ENCODE assay signal across 10 mouse cellular contexts in the genomic region with DNA sequence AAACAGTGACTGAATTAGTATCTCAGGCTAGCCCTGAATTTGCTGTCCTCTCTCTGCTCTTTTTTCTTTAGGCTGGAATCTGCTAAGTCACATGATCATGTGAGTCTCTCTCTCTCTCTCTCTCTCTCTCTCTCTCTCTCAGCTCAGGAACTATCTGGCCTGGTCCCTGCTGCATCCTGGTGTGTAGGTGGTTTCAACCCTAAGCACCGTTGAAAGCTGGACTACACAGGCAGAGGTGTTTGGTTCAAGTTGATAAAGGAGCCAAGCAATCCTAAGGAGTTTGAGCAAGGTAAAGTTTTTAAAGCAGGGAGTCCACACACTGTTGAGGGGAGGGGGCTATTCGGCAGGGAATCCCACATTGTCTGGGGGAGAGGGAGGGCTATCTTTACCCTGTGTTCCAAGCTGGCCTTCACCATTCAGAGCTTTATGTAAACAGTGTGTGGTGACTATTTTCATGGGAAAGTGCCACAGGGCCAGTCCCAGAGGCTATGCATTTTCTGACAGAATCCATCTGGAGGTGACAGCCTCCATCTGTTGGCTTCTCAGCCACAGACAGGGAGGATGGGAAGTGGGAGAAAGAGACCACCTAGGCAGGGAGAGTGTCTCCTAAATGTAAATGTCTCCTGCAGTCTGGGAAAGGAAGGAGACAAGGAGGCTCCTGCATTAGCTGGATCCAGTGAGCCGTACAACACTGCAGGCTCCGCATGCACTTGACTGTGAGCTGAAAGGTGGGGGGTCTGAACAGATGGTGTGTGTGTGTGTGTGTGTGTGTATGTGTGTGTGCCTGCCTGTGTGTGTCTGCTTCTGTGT. TPM values are rescaled to one million over a fixed set of nuclear protein-coding genes. Genes with fewer than 3 reads are reported as not detected.
DNase-seq lines count a peak whose midpoint lies in the region; ATAC-seq lines count a peak whose summit lies in the region.
"Had no signal": no experiment of that assay in that cellular context is flagged by ENCODE, and none has a peak within 500 bp of the region (broad histone marks: within the 10 kb centered on the region; RNA-seq: fewer than 3 reads in every experiment).

No protein-coding gene starts in this region.

- H3K4me1 ChIP-seq in forebrain, embryonic 10.5 days, result peaks cover 35% of the 10 kb centered on the region
- peaks cover 3% of the 10 kb centered on the region; the same call in 1 of the 2 replicates for H3K4me1 ChIP-seq in intestine, embryonic 16.5 days (ENCODE audit: control insufficient read depth, insufficient read depth, low read length)
- peaks cover 28% of the 10 kb centered on the region for H3K4me1 ChIP-seq in neural tube, embryonic 13.5 days (replicated peaks)

- peaks cover 9% of the 10 kb centered on the region for H3K36me3 ChIP-seq in forebrain, embryonic 10.5 days (replicated peaks)
- no peaks in the 10 kb centered on the region for H3K36me3 ChIP-seq in intestine, embryonic 16.5 days (ENCODE audit: control insufficient read depth, insufficient read depth, low read length)
- no peaks in the 10 kb centered on the region for H3K36me3 ChIP-seq in neural tube, embryonic 13.5 days

- ATAC-seq in intestine, embryonic 16.5 days, result peak; percentile 84
- peak; percentile 44; the same call in 1 of the 2 replicates for ATAC-seq in neural tube, embryonic 13.5 days (ENCODE audit: low read depth)
- no peak for ATAC-seq in inflammation-experienced regulatory T-cells, adult 6 months

- no peak overlapping the region for H3K4me2 ChIP-seq in intestine, embryonic 16.5 days (ENCODE audit: low read depth, low read length)
- H3K4me2 ChIP-seq in neural tube, embryonic 13.5 days, result no peak overlapping the region
- H3K4me2 ChIP-seq: limb, embryonic 12.5 days had no signal

- H3K9ac ChIP-seq in intestine, embryonic 16.5 days (ENCODE audit: low read depth, low read length), result no peak overlapping the region
- 0 out of 2 replicates have a peak overlapping the region, but pooled peaks have one; percentile 13 for H3K9ac ChIP-seq in neural tube, embryonic 13.5 days
- H3K9ac ChIP-seq: limb, embryonic 12.5 days had no signal

- H3K27ac ChIP-seq in forebrain, embryonic 10.5 days, result peak overlapping the region; percentile 71
- peak overlapping the region; percentile 50 for H3K27ac ChIP-seq in intestine, embryonic 16.5 days (ENCODE audit: low read length)
- peak overlapping the region; percentile 46 for H3K27ac ChIP-seq in neural tube, embryonic 13.5 days (replicated peaks)
- H3K27ac ChIP-seq: limb, embryonic 12.5 days had no signal

- no peaks in the 10 kb centered on the region for H3K9me3 ChIP-seq in forebrain, embryonic 10.5 days
- no peaks in the 10 kb centered on the region for H3K9me3 ChIP-seq in intestine, embryonic 16.5 days (ENCODE audit: control insufficient read depth, low read length)
- no peaks in the 10 kb centered on the region for H3K9me3 ChIP-seq in neural tube, embryonic 13.5 days
- H3K9me3 ChIP-seq: limb, embryonic 12.5 days had no signal

- H3K4me3 ChIP-seq in forebrain, embryonic 10.5 days, result no peak overlapping the region
- H3K4me3 ChIP-seq in intestine, embryonic 16.5 days (ENCODE audit: low read length), result no peak overlapping the region
- no peak overlapping the region for H3K4me3 ChIP-seq in neural tube, embryonic 13.5 days
- H3K4me3 ChIP-seq: limb, embryonic 12.5 days had no signal

- DNase-seq in kidney, postnatal 10 days, result peak; percentile 59
- DNase-seq in kidney, adult 9 months, result no peak
- no peak for DNase-seq in forebrain, embryonic 10.5 days (ENCODE audit: extremely low spot score, low spot score)
- DNase-seq in T-cell, adult 2 months (ENCODE audit: low spot score), result no peak
- DNase-seq in adrenal gland, postnatal 10 days, result no peak
- DNase-seq: spleen, adult 18-20 months had no signal

- no peaks in the 10 kb centered on the region for H3K27me3 ChIP-seq in forebrain, embryonic 10.5 days (ENCODE audit: poor library complexity, severe bottlenecking)
- no peaks in the 10 kb centered on the region for H3K27me3 ChIP-seq in intestine, embryonic 16.5 days (replicated peaks; ENCODE audit: control insufficient read depth, insufficient read depth, low read length)
- no peaks in the 10 kb centered on the region for H3K27me3 ChIP-seq in neural tube, embryonic 13.5 days
- H3K27me3 ChIP-seq: limb, embryonic 12.5 days had no signal

- WGBS in forebrain, embryonic 10.5 days, result 76% methylated on average over 4 of the region's 4 CpGs
- WGBS in intestine, embryonic 16.5 days, result 35% methylated on average over 4 of the region's 4 CpGs
- WGBS in neural tube, embryonic 13.5 days, result 43% methylated on average over 4 of the region's 4 CpGs

RNA-seq across cellular contexts. Expression of a gene that starts 31.7 kb away (rescaled TPM):
- 0.16 and 0.33 TPM in 2 replicates for polyA plus RNA-seq in forebrain, embryonic 10.5 days (2016; fragmentation: Nextera tagmentation; extraction: Ambion mirVana)
- 0.10 and 0.24 TPM in 2 replicates for polyA plus RNA-seq in intestine, embryonic 16.5 days (2015; fragmentation: Nextera tagmentation; extraction: Ambion mirVana)
- not detected in 2 replicates for polyA plus RNA-seq in neural tube, embryonic 13.5 days (2015; fragmentation: Nextera tagmentation; extraction: Ambion mirVana)
- polyA plus RNA-seq in inflammation-experienced regulatory T-cells, adult 6 months (2017; shearing (Covaris generic)), result not detected
- not detected for total RNA-seq in adrenal gland, postnatal 10 days (2021)

RNA-seq across cellular contexts. Expression of a gene that starts 59.1 kb away (rescaled TPM):
- 1.4 and 1.6 TPM in 2 replicates for polyA plus RNA-seq in forebrain, embryonic 10.5 days (2016; fragmentation: Nextera tagmentation; extraction: Ambion mirVana)
- polyA plus RNA-seq in intestine, embryonic 16.5 days (2015; fragmentation: Nextera tagmentation; extraction: Ambion mirVana), result 0.89 TPM in 2 replicates
- polyA plus RNA-seq in neural tube, embryonic 13.5 days (2015; fragmentation: Nextera tagmentation; extraction: Ambion mirVana), result 0.47 and 0.70 TPM in 2 replicates
- polyA plus RNA-seq in inflammation-experienced regulatory T-cells, adult 6 months (2017; shearing (Covaris generic)), result not detected
- 1 to 10 TPM; 3.0 TPM for total RNA-seq in adrenal gland, postnatal 10 days (2021)
